Mouse (Mus musculus) lung, adult 18-20 months (tissue): ENCODE data around the gene Olfr1170.

Experiments
- DNase-seq, 2 experiments: peaks; one replicate each; pipeline ENCODE4 v3.0.0; 2022; ENCODE audit warnings: mixed read lengths in 2 of 2

Olfr1170 gene

GRCm38 (mm10) chr2:88228234-88228633 lies at the start of gene Olfr1170:
Olfr1170 (minus strand) TSS chr2:88228334.
- DNase-seq, result no peak

GRCm38 (mm10) chr2:88220784-88221183 lies 7.3 kb downstream of the Olfr1170 start:
- no peak for DNase-seq

- DNase-seq, result no peak
Observed at GRCm38 (mm10) chr2:88181580-88181979, 46.6 kb downstream of the Olfr1170 start, which contains the start of gene Olfr1168. Olfr1168 (plus strand) TSS chr2:88181880.
